Mouse (Mus musculus): ENCODE results near the gene Gm45808. TPM values are rescaled to one million over a fixed set of nuclear protein-coding genes. Genes with fewer than 3 reads are reported as not detected.

Gm45808 gene
- polyA plus RNA-seq (2012; rRNA removed): not detected in 2 replicates

GRCm38 (mm10) chr7:45486761-45487415, at the start of gene Gm45808:
Gene Gm45808 (minus strand): TSS chr7:45486811.

DNA sequence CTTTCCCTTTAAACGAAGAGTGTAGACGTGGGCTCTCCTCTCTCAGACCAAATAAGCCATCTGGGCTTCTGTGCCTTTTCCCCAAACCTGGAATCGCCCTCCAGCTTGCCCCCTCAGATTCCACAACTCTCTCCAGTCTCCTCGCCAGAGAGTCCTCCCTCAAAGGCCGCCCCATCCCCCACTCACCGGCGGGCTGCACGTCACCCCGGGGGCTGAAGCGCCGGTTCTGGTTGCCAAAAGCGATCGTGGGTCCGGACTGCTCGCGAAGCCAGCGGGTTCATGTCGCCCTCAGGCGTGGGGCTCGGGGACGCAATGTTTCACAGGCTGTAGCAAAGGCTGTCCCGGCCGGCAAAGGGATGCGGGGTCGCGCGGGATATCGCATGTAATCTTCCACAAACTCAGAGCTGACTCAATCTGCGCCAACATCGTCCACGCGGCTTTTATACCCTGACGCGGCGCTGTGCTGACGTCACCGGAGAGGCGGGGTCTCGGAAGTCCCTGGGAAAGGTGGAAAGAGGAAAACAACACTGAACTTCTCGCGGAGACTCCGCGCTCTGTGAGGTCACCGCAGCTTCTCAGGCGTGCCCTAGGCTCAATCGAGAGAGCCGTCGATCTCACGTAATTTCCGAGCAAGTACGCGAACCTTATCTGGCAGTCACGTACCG, 39.3 kb upstream of the Gm45808 start, which contains the start of the genes Ppp1r15a and Plekha4:
Gene Ppp1r15a, minus strand, starts transcription at position 460 of the 665 bp plus-strand sequence.
Gene Plekha4, plus strand, starts transcription at position 522 of the 665 bp plus-strand sequence.

DNA sequence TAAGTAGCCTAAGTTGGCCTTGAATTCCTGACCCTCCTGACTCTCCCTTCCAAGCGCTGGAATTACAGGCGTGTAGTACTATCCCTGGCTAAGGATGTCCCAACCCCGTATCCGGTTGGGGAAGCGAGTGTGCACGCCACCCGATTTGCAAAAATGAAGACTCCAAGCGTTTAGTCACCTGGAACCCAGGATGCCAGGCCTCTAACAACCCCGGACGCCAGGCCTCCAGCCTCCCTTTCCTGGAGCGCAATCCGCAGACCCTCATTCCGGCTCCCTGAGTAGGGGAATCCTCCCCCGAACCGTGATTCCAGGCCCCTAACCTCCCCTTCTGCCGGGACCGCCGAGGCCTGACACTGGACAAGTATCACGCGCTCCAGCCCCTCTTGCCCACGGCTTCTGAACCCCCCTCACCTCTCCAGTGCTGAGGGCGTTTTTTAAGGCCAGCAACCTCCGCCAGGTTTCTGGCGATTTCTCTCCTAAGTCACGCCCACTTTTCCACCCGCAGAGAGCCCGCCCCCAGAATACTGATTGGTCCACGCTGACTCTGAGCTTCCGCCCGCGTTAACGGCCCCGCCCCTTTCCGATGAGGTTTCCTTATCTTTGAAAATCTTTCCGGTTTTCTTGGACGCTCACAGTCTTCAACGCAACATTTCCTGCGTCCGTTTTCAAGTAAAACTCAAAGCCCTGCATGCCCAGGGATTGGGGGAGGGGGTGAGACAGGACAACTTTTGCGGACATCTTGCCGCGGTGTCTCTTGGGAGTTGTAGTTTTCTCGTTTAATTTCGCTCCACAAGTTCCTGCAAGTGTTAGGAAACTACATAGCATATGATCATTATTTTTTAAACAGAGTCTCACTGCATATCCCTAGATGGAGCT, 23.5 kb upstream of the Gm45808 start, which contains the start of gene Nucb1:
Gene Nucb1, minus strand, starts transcription at position 495 of the 876 bp plus-strand sequence.

GRCm38 (mm10) chr7:45488293-45489204, 1.9 kb upstream of the Gm45808 start, which contains the start of gene Dhdh:
Gene Dhdh (minus strand): TSS chr7:45488805.

GRCm38 (mm10) chr7:45481374-45481927, 5.2 kb downstream of the Gm45808 start, which contains the start of gene Tulp2:
Gene Tulp2 (plus strand): TSS chr7:45481877.

DNA sequence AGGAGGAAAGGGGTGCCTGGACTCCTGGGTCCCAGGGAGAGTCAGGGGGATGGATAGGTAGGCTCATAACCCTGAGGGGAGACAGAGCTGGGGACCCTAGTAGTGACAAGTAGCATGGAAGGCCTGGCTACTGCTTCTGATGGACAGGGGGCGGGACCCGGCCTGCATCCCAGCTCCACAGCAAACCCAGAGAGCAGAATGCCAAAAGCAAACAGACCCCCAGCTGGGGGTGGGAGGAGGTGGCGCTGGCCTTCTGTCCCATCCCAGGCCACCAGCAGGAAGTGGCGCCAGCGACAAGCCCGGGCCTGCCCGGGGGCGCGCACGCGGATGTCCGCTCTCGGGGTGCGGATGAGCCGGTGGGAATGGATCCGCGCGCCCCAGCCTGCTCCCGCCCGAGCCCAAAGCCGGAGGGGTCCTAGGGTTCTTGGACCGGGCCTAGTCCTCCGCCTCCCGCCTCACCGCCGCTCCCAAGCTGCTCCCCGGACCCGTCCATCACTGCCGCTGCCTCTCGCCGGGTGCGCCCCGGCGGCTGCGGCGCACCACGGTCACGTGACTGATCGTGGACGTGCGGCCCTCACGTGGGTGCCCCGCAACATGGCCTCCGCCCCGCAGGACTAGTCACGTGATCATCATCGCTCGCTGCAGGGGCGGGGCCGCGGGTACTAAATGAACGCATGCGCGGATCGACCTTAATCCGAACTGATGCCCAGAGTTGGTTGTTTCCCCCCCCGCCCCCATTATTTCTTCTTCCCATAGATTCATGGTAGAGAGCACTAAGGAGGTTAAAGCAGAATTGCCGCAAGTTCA, 20.1 kb downstream of the Gm45808 start, which contains the start of gene Bax:
Gene Bax, minus strand, starts transcription at position 616 of the 807 bp plus-strand sequence.

DNA sequence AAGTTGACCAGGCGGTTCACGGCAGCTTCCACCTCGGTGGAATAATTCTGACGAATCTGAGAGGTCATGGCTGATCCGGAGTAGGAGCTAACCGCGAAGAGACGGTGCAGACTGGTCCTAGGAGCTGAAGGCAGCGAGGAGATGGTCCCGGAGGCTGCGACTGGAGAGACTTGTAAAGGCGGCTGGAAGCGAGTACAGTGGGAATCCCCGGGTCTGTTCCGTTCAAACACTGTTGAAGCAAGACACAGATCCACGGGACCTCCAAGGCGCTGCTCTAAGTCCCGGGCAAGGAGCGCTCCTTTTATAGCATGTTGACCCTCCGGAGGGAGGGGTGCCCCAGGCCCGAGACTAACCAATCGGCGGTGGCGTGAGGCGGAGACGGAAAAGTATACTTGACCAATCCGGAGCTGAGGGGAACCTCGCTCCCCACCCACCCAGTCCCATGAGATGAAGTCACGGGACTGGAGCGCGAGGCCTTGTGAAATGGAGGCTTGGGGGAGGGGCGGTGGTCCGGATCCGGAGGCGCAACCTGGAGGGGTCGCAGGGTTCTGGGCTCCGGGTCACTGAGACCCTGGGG, 27.0 kb downstream of the Gm45808 start, which contains the start of gene Ftl1:
Gene Ftl1, minus strand, starts transcription at position 321 of the 577 bp plus-strand sequence.

GRCm38 (mm10) chr7:45437521-45438276, 48.9 kb downstream of the Gm45808 start, which contains the start of gene Ruvbl2:
Gene Ruvbl2 (minus strand): TSS chr7:45438096.

GRCm38 (mm10) chr7:45434203-45435015, 52.2 kb downstream of the Gm45808 start, which contains the start of gene Gys1:
Gene Gys1 (plus strand): TSS chr7:45434844.

GRCm38 (mm10) chr7:45420615-45420919, 66.0 kb downstream of the Gm45808 start, which contains the start of gene Lhb:
Gene Lhb (plus strand): TSS chr7:45420820.

Other genes with a start within 250 kb of the Gm45808 start
- gene Cd37, start 247.7 kb downstream of the Gm45808 start, polyA plus RNA-seq (2012; rRNA removed): 1.8 and 2.6 TPM in 2 replicates
- gene Slc6a16, start 245.7 kb downstream of the Gm45808 start, polyA plus RNA-seq (2012; rRNA removed): 0.17 and 0.30 TPM in 2 replicates
- gene Slc6a21, start 209.3 kb downstream of the Gm45808 start, polyA plus RNA-seq (2012; rRNA removed): not detected in 2 replicates
- gene Trpm4, start 153.0 kb downstream of the Gm45808 start, polyA plus RNA-seq (2012; rRNA removed): 18.1 and 19.9 TPM in 2 replicates
- gene Hrc, start 151.5 kb downstream of the Gm45808 start, polyA plus RNA-seq (2012; rRNA removed): 1.7 and 4.2 TPM in 2 replicates
- gene Ppfia3, start 119.8 kb downstream of the Gm45808 start, polyA plus RNA-seq (2012; rRNA removed): 13.7 and 16.5 TPM in 2 replicates
- gene Lin7b, start 116.2 kb downstream of the Gm45808 start, polyA plus RNA-seq (2012; rRNA removed): 3.5 and 3.6 TPM in 2 replicates
- gene Snrnp70, start 91.1 kb downstream of the Gm45808 start, polyA plus RNA-seq (2012; rRNA removed): 695 and 1,491 TPM in 2 replicates
- 0.04 TPM in 1 of 2 replicates, not detected in the other for gene Kcna7, start 81.2 kb downstream of the Gm45808 start, polyA plus RNA-seq (2012; rRNA removed)
- gene Ntf5, start 73.1 kb downstream of the Gm45808 start, polyA plus RNA-seq (2012; rRNA removed): 1.3 and 2.1 TPM in 2 replicates
- gene Lhb, start 66.0 kb downstream of the Gm45808 start, polyA plus RNA-seq (2012; rRNA removed): 0.16 TPM in 1 of 2 replicates, not detected in the other
- gene Gys1, start 52.0 kb downstream of the Gm45808 start, polyA plus RNA-seq (2012; rRNA removed): 19.0 and 32.3 TPM in 2 replicates
- gene Ruvbl2, start 48.7 kb downstream of the Gm45808 start, polyA plus RNA-seq (2012; rRNA removed): 154 and 206 TPM in 2 replicates
- 1,702 and 1,837 TPM in 2 replicates for gene Ftl1, start 26.9 kb downstream of the Gm45808 start, polyA plus RNA-seq (2012; rRNA removed)
- 146 and 199 TPM in 2 replicates for gene Bax, start 19.9 kb downstream of the Gm45808 start, polyA plus RNA-seq (2012; rRNA removed)
- 0.24 and 0.80 TPM in 2 replicates for gene Tulp2, start 4.9 kb downstream of the Gm45808 start, polyA plus RNA-seq (2012; rRNA removed)
- 3.5 and 3.9 TPM in 2 replicates for gene Dhdh, start 2.0 kb upstream of the Gm45808 start, polyA plus RNA-seq (2012; rRNA removed)
- gene Nucb1, start 23.6 kb upstream of the Gm45808 start, polyA plus RNA-seq (2012; rRNA removed): 101 and 117 TPM in 2 replicates
- 14.8 and 20.2 TPM in 2 replicates for gene Ppp1r15a, start 39.5 kb upstream of the Gm45808 start, polyA plus RNA-seq (2012; rRNA removed)
- gene Plekha4, start 39.5 kb upstream of the Gm45808 start, polyA plus RNA-seq (2012; rRNA removed): 1.8 and 4.0 TPM in 2 replicates
- gene Hsd17b14, start 68.1 kb upstream of the Gm45808 start, polyA plus RNA-seq (2012; rRNA removed): 0.37 and 0.56 TPM in 2 replicates
- gene Bcat2, start 83.3 kb upstream of the Gm45808 start, polyA plus RNA-seq (2012; rRNA removed): 29.4 and 42.2 TPM in 2 replicates
- 0.07 TPM in 1 of 2 replicates, not detected in the other for gene Fgf21, start 128.7 kb upstream of the Gm45808 start, polyA plus RNA-seq (2012; rRNA removed)
- gene Fut1, start 130.5 kb upstream of the Gm45808 start, polyA plus RNA-seq (2012; rRNA removed): 0.01 and 0.04 TPM in 2 replicates
- 0.20 and 0.22 TPM in 2 replicates for gene Izumo1, start 135.0 kb upstream of the Gm45808 start, polyA plus RNA-seq (2012; rRNA removed)
- gene Rasip1, start 140.7 kb upstream of the Gm45808 start, polyA plus RNA-seq (2012; rRNA removed): 7.7 and 8.8 TPM in 2 replicates
- 2.8 and 5.1 TPM in 2 replicates for gene Mamstr, start 153.2 kb upstream of the Gm45808 start, polyA plus RNA-seq (2012; rRNA removed)
- 0.02 and 0.15 TPM in 2 replicates for gene Fut2, start 179.6 kb upstream of the Gm45808 start, polyA plus RNA-seq (2012; rRNA removed)
- gene Ntn5, start 197.2 kb upstream of the Gm45808 start, polyA plus RNA-seq (2012; rRNA removed): 0.64 and 0.94 TPM in 2 replicates
- 1.3 and 2.3 TPM in 2 replicates for gene Sec1, start 207.6 kb upstream of the Gm45808 start, polyA plus RNA-seq (2012; rRNA removed)
- 22.0 and 26.1 TPM in 2 replicates for gene Car11, start 213.0 kb upstream of the Gm45808 start, polyA plus RNA-seq (2012; rRNA removed)
- gene Dbp, start 218.3 kb upstream of the Gm45808 start, polyA plus RNA-seq (2012; rRNA removed): 7.3 and 9.1 TPM in 2 replicates
- 1,250 and 1,262 TPM in 2 replicates for gene Rpl18, start 228.6 kb upstream of the Gm45808 start, polyA plus RNA-seq (2012; rRNA removed)
- 25.3 and 27.1 TPM in 2 replicates for gene Sphk2, start 231.2 kb upstream of the Gm45808 start, polyA plus RNA-seq (2012; rRNA removed)
- 1.3 and 1.6 TPM in 2 replicates for gene Fam83e, start 234.4 kb upstream of the Gm45808 start, polyA plus RNA-seq (2012; rRNA removed)
- gene Spaca4, start 239.0 kb upstream of the Gm45808 start, polyA plus RNA-seq (2012; rRNA removed): not detected in 2 replicates

Measured in central nervous system, embryonic 11.5 days (tissue).